Mouse (Mus musculus): ENCODE data around the gene Itga1. TPM values are rescaled to one million over a fixed set of nuclear protein-coding genes. Genes with fewer than 3 reads are reported as not detected.
A peak's percentile ranks its signal among the peaks of the same experiment; 100 is the strongest.

Itga1 gene
- polyA plus RNA-seq, 1 experiment: not detected

- Histone ChIP-seq H3K4me1 (ENCODE audit: control insufficient read depth) (no peaks in the 10 kb centered on the region), H3K4me3 (replicated peaks) (no peak overlapping the region), H3K9me3 (ENCODE audit: control insufficient read depth, low read length) (no peaks in the 10 kb centered on the region), H3K36me3 (ENCODE audit: control insufficient read depth) (no peaks in the 10 kb centered on the region), H3K27me3 (ENCODE audit: control insufficient read depth) (no peaks in the 10 kb centered on the region)
- TF ChIP-seq TAL1 (IDR thresholded peaks at IDR 0.05; ENCODE audit: low read length) (no peak), GATA1 (IDR thresholded peaks at IDR 0.05; ENCODE audit: low read length) (no peak)
Observed at GRCm38 (mm10) chr13:114964233-114964632, 137.5 kb downstream of the Itga1 start.

GRCm38 (mm10) chr13:114954516-114954915 lies 147.2 kb downstream of the Itga1 start:
- H3K4me1 ChIP-seq (ENCODE audit: control insufficient read depth): no peaks in the 10 kb centered on the region
- no peak for TF ChIP-seq TAL1 (IDR thresholded peaks at IDR 0.05; ENCODE audit: low read length)
- no peak for TF ChIP-seq GATA1 (IDR thresholded peaks at IDR 0.05; ENCODE audit: low read length)
- no peaks in the 10 kb centered on the region for H3K9me3 ChIP-seq (ENCODE audit: control insufficient read depth, low read length)
- H3K4me3 ChIP-seq (replicated peaks): no peak overlapping the region
- H3K36me3 ChIP-seq (ENCODE audit: control insufficient read depth): no peaks in the 10 kb centered on the region
- no peaks in the 10 kb centered on the region for H3K27me3 ChIP-seq (ENCODE audit: control insufficient read depth)

DNA sequence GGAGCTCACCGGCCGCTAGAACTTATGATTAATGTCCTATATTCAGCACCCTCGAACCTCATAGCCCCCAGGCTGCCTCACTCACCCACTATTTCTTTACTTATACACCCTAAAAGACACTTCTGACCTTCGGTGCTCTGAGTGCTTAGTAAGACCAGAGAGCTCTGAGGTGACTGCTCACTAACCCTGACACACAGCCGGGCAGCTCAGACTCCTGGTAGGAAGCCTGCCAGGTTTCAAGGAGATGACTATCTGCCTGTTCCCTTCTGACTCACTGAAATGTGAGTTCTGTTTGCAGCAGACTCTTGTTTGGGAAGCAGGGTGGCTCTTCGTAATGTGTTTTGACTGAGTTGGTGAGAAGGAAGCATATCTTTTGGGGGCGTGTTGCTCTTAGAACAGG lies 168.2 kb downstream of the Itga1 start:
- no peaks in the 10 kb centered on the region for H3K36me3 ChIP-seq (ENCODE audit: control insufficient read depth)
- no peak for TF ChIP-seq GATA1 (IDR thresholded peaks at IDR 0.05; ENCODE audit: low read length)
- H3K4me3 ChIP-seq (replicated peaks): no peak overlapping the region
- 0 out of 2 replicates have a peak, but pooled peaks cover 2% of the 10 kb centered on the region for H3K4me1 ChIP-seq (ENCODE audit: control insufficient read depth)
- H3K9me3 ChIP-seq (ENCODE audit: control insufficient read depth, low read length): no peaks in the 10 kb centered on the region
- peaks cover 3% of the 10 kb centered on the region; the same call in 1 of the 2 replicates for H3K27me3 ChIP-seq (ENCODE audit: control insufficient read depth)

- no peak for TF ChIP-seq GATA1 (IDR thresholded peaks at IDR 0.05; ENCODE audit: low read length)
- H3K4me3 ChIP-seq (replicated peaks): peak within 1 kb of the TSS; percentile 34
- no peaks in the 10 kb centered on the region for H3K36me3 ChIP-seq (ENCODE audit: control insufficient read depth)
- H3K4me1 ChIP-seq (ENCODE audit: control insufficient read depth): 0 out of 2 replicates have a peak, but pooled peaks cover 2% of the 10 kb centered on the region
- peaks cover 3% of the 10 kb centered on the region; the same call in 1 of the 2 replicates for H3K27me3 ChIP-seq (ENCODE audit: control insufficient read depth)
- no peaks in the 10 kb centered on the region for H3K9me3 ChIP-seq (ENCODE audit: control insufficient read depth, low read length)
Observed at GRCm38 (mm10) chr13:114931775-114932294, 169.9 kb downstream of the Itga1 start, which contains the start of gene Itga2. Itga2 (minus strand) TSS chr13:114932100.

DNA sequence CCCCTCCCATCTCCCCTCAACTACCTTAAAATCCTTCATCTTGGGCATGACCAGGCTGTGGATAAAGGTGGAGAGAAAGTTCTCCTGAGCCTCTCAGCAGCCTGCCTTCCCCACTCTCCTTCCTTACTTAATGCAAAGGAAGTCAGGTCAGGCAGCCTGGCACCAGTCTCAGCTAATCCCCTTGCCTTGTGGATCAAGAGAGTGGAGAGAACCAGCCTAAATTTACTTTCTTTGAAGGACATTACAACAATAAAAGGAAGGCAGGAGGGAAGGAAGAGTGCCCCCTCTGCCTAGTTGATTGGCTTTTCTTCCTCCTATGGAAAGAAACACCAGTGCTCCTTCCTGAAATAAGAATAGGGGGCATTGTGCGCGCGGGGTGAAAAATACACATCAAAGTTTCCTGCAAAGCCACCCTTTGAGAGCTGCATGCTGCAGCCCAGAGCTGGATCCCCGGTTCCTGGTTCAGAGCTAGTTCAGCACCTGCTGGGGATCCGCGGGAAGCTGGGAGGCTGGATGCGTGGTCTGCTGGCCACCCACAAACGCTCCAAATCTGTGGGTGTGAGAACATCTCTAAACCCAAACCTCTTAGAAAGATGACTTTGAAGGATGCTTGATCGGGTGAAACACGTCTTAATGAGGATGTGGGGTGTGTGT lies 170.6 kb downstream of the Itga1 start:
- H3K4me1 ChIP-seq (ENCODE audit: control insufficient read depth): 0 out of 2 replicates have a peak, but pooled peaks cover 2% of the 10 kb centered on the region
- no peaks in the 10 kb centered on the region for H3K9me3 ChIP-seq (ENCODE audit: control insufficient read depth, low read length)
- H3K36me3 ChIP-seq (ENCODE audit: control insufficient read depth): no peaks in the 10 kb centered on the region
- no peak overlapping the region for H3K4me3 ChIP-seq (replicated peaks)
- TF ChIP-seq GATA1 (IDR thresholded peaks at IDR 0.05; ENCODE audit: low read length): no peak
- TF ChIP-seq TAL1 (IDR thresholded peaks at IDR 0.05; ENCODE audit: low read length): no peak
- H3K27me3 ChIP-seq (ENCODE audit: control insufficient read depth): peaks cover 3% of the 10 kb centered on the region; the same call in 1 of the 2 replicates

DNA sequence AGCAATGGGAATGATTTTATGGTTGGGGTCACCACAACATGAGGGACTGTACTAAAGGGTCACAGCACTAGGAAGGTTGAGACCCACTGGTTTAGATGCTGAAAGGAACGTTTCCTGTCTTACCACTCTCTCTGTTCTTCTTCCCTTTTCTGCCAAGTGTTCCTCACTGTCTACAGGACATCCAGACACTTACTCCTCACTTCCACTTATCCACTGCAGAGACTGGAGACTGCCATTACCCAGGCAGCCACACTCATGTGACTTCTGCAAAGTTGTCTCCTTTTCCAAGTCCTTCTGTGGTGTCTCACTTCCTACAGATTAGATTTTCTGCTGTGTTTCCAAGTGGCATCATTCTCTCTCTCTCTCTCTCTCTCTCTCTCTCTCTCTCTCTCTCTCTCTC lies 177.0 kb downstream of the Itga1 start:
- TF ChIP-seq TAL1 (IDR thresholded peaks at IDR 0.05; ENCODE audit: low read length): no peak
- no peak for TF ChIP-seq GATA1 (IDR thresholded peaks at IDR 0.05; ENCODE audit: low read length)
- Histone ChIP-seq H3K4me3 (replicated peaks) (no peak overlapping the region), H3K36me3 (ENCODE audit: control insufficient read depth) (no peaks in the 10 kb centered on the region), H3K9me3 (ENCODE audit: control insufficient read depth, low read length) (no peaks in the 10 kb centered on the region), H3K27me3 (ENCODE audit: control insufficient read depth) (no peaks in the 10 kb centered on the region), H3K4me1 (ENCODE audit: control insufficient read depth) (no peaks in the 10 kb centered on the region)

DNA sequence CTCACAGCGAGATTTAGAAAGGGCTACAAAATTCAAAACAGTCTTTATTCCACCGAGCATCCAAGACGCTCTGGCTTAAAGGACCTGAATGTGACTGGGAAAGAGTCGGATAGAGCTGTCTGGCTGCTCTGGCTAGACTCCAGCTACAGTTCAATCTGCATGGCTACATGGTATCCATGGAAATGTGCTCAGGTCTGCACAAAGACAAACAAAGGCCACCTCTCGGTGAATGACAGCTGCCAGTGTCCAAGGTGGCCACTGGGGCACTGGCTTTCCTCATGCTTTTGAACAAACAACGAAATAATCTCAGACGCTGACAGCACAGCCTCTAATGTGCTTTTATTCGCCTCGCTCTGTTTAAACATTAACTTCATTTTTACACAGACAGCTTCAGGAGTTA lies 178.4 kb downstream of the Itga1 start:
- Histone ChIP-seq H3K36me3 (ENCODE audit: control insufficient read depth) (no peaks in the 10 kb centered on the region), H3K9me3 (ENCODE audit: control insufficient read depth, low read length) (no peaks in the 10 kb centered on the region), H3K4me3 (replicated peaks) (no peak overlapping the region), H3K27me3 (ENCODE audit: control insufficient read depth) (no peaks in the 10 kb centered on the region), H3K4me1 (ENCODE audit: control insufficient read depth) (no peaks in the 10 kb centered on the region)
- TF ChIP-seq TAL1 (IDR thresholded peaks at IDR 0.05; ENCODE audit: low read length): no peak
- TF ChIP-seq GATA1 (IDR thresholded peaks at IDR 0.05; ENCODE audit: low read length): no peak

DNA sequence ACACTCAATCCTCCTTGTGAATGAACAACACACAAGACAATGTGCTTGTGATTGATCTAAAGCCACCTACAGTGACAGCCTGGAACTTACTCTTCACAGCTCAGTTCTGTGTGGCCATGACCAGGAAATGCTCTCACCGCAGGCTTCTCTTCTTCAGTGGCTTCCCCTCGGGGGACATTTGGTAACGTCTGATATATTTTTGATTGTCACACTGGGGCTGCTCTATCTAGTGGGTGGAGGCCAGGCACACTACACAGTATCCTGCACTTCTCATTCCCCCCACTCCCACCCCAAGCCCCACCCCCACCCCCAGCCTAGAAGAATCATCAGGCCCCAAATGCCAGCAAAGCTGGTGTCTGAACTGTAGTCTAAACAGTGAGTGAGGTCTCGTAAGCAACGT lies 186.0 kb downstream of the Itga1 start:
- no peaks in the 10 kb centered on the region for H3K4me1 ChIP-seq (ENCODE audit: control insufficient read depth)
- H3K36me3 ChIP-seq (ENCODE audit: control insufficient read depth): no peaks in the 10 kb centered on the region
- H3K27me3 ChIP-seq (ENCODE audit: control insufficient read depth): no peaks in the 10 kb centered on the region
- TF ChIP-seq GATA1 (IDR thresholded peaks at IDR 0.05; ENCODE audit: low read length) (no peak), TAL1 (IDR thresholded peaks at IDR 0.05; ENCODE audit: low read length) (no peak)
- H3K4me3 ChIP-seq (replicated peaks): no peak overlapping the region
- H3K9me3 ChIP-seq (ENCODE audit: control insufficient read depth, low read length): no peaks in the 10 kb centered on the region

DNA sequence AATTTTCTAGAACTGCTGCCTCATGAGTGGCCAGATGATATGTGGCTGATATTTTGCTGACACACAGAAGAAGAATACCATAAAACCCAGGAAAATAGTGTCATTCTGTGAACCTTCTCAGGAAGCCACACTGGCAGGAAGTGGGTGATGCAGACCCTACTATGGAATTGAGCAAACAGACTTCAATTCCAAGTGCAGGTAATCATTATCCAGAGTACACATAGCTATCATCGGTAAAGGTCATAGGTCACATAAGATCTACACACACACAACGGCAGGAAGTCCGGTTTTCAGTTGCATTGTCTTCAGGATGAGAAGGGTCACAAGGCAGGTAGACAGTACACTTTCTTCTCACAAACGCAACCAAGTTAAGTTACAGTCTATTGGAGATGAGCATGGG lies 186.8 kb downstream of the Itga1 start:
- Histone ChIP-seq H3K9me3 (ENCODE audit: control insufficient read depth, low read length) (no peaks in the 10 kb centered on the region), H3K4me3 (replicated peaks) (no peak overlapping the region), H3K4me1 (ENCODE audit: control insufficient read depth) (no peaks in the 10 kb centered on the region), H3K27me3 (ENCODE audit: control insufficient read depth) (no peaks in the 10 kb centered on the region), H3K36me3 (ENCODE audit: control insufficient read depth) (no peaks in the 10 kb centered on the region)
- TF ChIP-seq GATA1 (IDR thresholded peaks at IDR 0.05; ENCODE audit: low read length) (no peak), TAL1 (IDR thresholded peaks at IDR 0.05; ENCODE audit: low read length) (no peak)

Data from erythroblast, embryonic 14.5 days (primary cell).